Mouse (Mus musculus): ENCODE data around the gene Bcl2l10.
"Not testable (repeated sequence)": the region's sequence is repeated elsewhere in the genome, so short reads cannot be mapped to it uniquely, and the experiment has no call there.

The Bcl2l10 gene

GRCm38 (mm10) chr9:75338016-75338415 is 9.5 kb upstream of the Bcl2l10 start:
- in situ Hi-C loops (cut with MboI; ENCODE audit: low sequenced_read_pairs), result no loop called here

DNA sequence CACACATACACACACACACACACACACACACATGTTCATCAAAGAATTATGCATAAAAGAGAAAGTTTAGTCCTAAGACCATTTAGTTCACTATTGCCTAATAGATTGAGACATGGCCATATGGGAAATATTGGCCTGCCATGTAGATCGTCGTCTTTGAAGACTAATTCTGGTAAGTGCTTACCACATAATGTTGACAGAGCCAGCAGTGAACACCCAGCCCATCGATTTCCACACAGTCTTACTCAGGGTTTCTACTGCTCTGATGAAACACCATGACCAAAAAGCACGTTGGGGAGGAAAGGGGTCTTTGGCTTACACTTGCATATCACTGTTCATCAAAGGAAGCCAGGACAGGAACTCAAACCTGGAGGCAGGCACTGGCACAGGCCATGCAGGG is 5.1 kb upstream of the Bcl2l10 start:
- in situ Hi-C loops (cut with MboI; ENCODE audit: low sequenced_read_pairs), result no loop called here

GRCm38 (mm10) chr9:75348066-75348465 is 508 bp downstream of the Bcl2l10 start:
- in situ Hi-C loops (cut with MboI; ENCODE audit: low sequenced_read_pairs), result no loop called here

- in situ Hi-C loops (cut with MboI; ENCODE audit: low sequenced_read_pairs), result no loop called here
Observed at GRCm38 (mm10) chr9:75348641-75349040, 1.1 kb downstream of the Bcl2l10 start.

GRCm38 (mm10) chr9:75353094-75353493 is 5.5 kb downstream of the Bcl2l10 start:
- in situ Hi-C loops (cut with MboI; ENCODE audit: low sequenced_read_pairs), result no loop called here

DNA sequence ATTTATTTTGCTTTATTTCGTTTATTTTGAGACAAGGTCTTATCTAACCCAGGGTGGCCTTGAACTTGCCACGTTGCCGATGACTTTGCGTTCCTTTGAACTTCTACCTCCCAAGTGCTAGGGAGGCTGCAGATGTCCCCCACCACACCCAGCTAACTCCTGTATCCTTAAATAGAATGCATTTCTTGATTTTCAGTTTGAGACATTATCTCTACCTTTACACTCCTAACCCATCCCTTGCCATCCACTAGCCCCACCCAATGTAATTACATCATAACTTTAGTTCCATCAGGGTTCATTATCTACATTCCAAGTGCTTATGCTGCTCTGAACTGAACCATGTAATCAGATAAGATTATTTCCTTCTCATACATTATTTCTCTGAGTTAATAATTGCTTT is 8.2 kb downstream of the Bcl2l10 start:
- in situ Hi-C loops (cut with MboI; ENCODE audit: low sequenced_read_pairs), result no loop called here

DNA sequence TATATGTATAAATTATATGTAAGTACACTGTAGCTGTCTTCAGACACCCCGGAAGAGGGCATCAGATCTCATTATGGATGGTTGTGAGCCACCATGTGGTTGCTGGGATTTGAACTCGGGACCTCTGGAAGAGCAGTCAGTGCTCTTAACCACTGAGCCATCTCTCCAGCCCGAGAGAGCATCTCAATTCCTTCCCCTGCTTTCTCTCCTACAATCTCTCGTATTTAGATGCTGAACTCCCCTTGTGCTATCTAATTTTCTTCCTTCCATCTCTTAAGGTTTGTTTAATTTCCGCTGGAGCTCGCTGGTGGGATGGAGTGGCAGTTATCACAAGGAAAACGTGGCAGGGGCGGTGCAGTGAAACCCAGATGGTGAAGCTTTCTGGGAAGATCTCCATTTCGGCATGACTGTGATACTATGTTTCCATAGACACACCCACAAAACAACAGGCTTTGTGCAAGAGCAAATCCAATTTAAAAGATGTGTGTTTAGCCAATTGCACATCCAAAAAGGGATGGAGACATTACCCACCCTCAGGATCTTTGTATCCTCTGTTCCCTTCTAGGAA is 9.6 kb downstream of the Bcl2l10 start:
- in situ Hi-C loops (cut with MboI; ENCODE audit: low sequenced_read_pairs), result no loop called here

- in situ Hi-C loops (cut with MboI; ENCODE audit: low sequenced_read_pairs), result no loop called here
Observed at GRCm38 (mm10) chr9:75361699-75362098, 14.1 kb downstream of the Bcl2l10 start.

DNA sequence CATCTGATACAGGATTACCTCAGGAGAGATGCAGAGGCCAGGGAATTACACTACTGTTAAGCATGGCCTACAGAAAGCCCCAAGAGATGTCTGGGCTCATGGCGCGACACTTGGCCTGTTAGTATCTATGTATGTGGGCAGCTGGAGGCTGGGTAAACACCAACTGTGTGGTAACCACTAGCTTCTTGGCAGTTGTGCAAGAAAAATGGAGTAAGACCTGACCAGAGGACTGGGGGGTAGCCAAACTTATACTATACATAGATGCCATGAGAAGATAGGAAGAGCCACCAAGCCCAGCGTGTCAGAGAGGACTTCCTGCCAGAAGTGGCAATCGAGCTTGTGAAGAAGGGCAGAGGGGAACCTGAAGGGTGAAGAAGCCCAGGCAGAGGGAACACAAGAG is 14.6 kb downstream of the Bcl2l10 start:
- in situ Hi-C loops (cut with MboI; ENCODE audit: low sequenced_read_pairs), result no loop called here

DNA sequence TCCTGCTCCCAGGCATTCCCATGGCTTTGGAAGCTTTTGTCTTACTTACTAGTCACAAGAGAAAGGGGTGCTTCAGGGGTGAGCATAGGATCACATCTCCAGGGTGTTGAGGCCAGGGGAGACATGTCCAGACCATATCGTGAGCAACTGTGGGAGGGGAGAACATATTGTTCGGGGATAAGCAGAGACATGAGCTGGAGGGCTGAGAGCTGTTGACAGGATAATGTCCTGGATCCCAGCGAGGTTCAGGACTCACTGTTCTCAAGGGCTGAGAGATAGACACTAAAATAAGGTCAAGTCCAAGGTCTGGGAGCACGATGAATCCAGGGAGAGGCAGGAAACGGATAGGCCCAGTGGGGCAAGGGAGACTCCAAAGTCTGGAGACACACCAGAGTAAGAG is 15.4 kb downstream of the Bcl2l10 start:
- in situ Hi-C loops (cut with MboI; ENCODE audit: low sequenced_read_pairs), result no loop called here

GRCm38 (mm10) chr9:75363702-75364101 is 16.1 kb downstream of the Bcl2l10 start:
- in situ Hi-C loops (cut with MboI; ENCODE audit: low sequenced_read_pairs), result not testable (repeated sequence)

DNA sequence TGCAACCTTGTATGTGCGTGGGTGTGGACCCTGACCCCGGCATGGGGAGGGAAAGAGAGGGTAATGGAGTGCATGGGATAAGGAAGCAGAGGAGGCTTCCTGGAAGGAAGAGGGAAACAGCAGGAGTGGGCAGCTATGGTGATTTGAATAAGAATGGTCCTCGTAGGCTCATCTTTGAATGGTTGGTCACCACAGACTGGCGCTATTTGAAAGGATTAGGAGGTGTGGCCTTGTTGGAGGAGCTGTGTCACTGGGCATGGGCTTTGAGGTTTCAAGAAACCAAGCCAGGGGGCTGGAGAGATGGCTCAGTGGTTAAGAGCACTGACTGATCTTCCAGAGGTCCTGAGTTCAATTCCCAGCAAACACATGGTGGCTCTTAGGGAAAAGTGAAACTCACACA is 17.6 kb downstream of the Bcl2l10 start:
- in situ Hi-C loops (cut with MboI; ENCODE audit: low sequenced_read_pairs), result no loop called here

DNA sequence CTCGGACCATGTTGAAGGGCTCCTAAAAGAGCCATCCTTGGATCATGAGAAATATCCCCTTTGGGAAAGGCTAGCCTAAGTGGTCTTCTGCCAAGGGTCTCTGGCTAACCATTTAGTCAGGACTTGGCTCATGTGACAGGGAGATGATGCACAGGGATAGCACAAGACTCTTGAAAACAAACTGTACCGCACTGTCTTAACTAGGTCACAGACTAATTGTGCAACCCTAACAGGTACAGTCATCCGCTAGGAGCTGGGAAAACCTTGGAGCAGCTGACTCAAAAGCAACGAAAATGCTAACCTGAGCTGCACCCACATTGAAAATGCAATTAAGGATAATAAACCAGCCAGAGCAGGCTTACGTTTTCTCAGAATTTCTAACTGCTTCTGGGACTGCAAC is 18.6 kb downstream of the Bcl2l10 start:
- in situ Hi-C loops (cut with MboI; ENCODE audit: low sequenced_read_pairs), result no loop called here

DNA sequence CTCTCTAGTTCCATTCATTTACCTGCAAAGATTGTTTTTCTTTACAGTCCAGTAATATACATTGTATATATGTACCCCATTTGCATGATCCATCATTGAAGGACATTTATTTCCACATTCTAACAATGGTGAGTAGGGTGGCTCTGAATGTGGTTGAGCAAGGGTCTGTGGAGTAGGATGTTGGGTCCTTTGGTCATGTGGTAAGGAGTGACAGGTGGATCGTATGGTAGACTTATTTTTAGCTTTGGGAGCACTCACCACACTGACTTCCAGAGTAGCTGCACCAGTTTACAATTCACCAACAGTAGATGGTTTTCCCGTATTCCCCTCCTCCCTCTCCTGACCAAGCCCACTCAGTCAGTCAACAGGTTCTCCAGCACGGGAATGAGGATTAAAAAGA is 21.2 kb downstream of the Bcl2l10 start:
- in situ Hi-C loops (cut with MboI; ENCODE audit: low sequenced_read_pairs), result no loop called here

GRCm38 (mm10) chr9:75375606-75376005 is 28.0 kb downstream of the Bcl2l10 start:
- in situ Hi-C loops (cut with MboI; ENCODE audit: low sequenced_read_pairs), result no loop called here

DNA sequence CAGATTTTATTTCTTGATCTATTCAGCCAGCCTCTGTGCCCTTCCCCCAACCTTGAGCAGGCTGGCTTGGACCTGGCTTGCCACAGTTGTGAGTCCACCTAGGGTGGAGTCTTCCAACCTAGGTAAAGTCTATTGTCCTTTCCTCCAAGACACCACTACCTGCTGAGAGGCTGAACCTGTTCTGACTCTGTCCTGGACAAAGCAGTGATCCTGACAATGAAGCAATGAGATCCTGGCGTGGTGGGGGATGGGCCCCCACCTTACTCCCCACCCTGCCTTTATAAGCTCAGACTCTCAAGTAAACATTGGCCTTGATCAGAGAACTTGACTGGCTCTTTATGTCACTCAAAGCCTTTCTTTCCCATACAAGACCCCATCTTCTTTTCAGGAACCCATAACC is 28.9 kb downstream of the Bcl2l10 start:
- in situ Hi-C loops (cut with MboI; ENCODE audit: low sequenced_read_pairs), result no loop called here

DNA sequence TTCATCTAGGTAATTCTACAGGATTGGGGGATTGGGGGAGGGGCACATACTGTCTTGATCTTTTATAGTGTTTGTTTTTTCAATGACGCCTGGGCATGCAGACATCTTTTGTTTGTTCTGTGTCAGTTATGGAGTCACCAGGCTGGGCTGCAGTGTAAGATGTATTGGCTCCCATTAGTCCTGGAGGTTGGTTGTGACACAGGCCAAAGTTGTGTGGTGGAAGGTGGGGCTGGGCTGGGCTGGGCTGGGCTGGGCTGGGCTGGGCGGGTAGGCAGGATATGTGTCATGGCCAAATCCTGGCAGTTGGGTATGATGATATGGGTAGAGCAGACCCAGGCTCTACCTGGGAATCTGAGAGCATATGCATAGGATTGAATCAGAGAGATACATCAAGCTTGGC is 31.2 kb downstream of the Bcl2l10 start:
- in situ Hi-C loops (cut with MboI; ENCODE audit: low sequenced_read_pairs), result no loop called here

- in situ Hi-C loops (cut with MboI; ENCODE audit: low sequenced_read_pairs), result no loop called here
Observed at GRCm38 (mm10) chr9:75382825-75383224, 35.3 kb downstream of the Bcl2l10 start.

GRCm38 (mm10) chr9:75383785-75384184 is 36.2 kb downstream of the Bcl2l10 start:
- in situ Hi-C loops (cut with MboI; ENCODE audit: low sequenced_read_pairs), result no loop called here

DNA sequence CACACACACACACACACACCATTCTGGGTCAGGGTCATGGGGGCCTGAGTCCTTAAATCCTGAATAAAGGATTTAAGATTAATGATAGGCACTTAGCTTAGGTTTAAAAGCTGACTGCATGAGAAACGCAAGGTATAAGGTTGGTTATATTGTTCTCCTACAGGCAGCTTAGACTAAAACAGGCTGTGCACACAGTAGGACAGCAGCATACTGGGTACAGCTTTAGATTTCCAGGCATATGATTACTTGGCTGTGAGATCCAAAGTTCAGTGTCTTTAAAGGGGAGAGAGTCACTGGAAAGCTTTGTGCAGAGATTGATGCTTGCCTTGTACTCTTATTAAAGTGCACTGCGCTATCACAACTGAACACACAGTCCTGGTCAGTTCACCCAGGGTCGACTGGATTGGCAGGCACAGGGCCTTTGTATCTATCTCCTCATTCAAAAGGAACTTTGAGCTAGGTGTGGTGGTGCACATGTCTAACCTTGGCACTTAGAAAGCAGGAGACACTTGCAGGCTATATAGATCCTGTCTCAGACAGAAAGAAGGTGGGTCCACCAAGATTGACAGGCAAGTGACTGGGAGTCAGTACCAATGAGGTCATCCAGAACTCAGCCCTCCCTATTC is 36.9 kb downstream of the Bcl2l10 start:
- in situ Hi-C loops (cut with MboI; ENCODE audit: low sequenced_read_pairs), result no loop called here

- in situ Hi-C loops (cut with MboI; ENCODE audit: low sequenced_read_pairs), result no loop called here
Observed at GRCm38 (mm10) chr9:75385218-75385974, 37.8 kb downstream of the Bcl2l10 start.

GRCm38 (mm10) chr9:75393251-75393650 is 45.7 kb downstream of the Bcl2l10 start:
- in situ Hi-C loops (cut with MboI; ENCODE audit: low sequenced_read_pairs), result no loop called here

Measured in CH12F3 (cell line).